Mouse (Mus musculus): ENCODE measurements at regions not wholly inside any gene's neighbourhood (a gene's known extent, or its start where the extent isn't known, plus 50 kb on each side); places are given as distances from the start of the nearest gene placed in this dataset.

- no peak for TF ChIP-seq CHD2 (IDR thresholded peaks at IDR 0.05; ENCODE audit: low read depth, low read length)
- TF ChIP-seq ZNF384 (IDR thresholded peaks at IDR 0.05; ENCODE audit: low read depth, low read length) = no peak
- no peak for TF ChIP-seq ZC3H11A (IDR thresholded peaks at IDR 0.05; ENCODE audit: borderline replicate concordance, low read depth, low read length)
Measured at GRCm38 (mm10) chr10:42115920-42116298, 97.7 kb upstream of the Armc2 start.
